Mouse (Mus musculus) MEL (cell line): Measurements from ENCODE around the gene Mmp2.

Source experiments
- BHLHE40 ChIP-seq: IDR thresholded peaks from 2 replicates; pipeline ENCODE4 v1.6.1; 2012; ENCODE audit warnings: low read depth, mild to moderate bottlenecking, inconsistent platforms, low read length, improper control_type of control experiment, borderline replicate concordance
- CTCF ChIP-seq, 3 experiments: IDR thresholded peaks in 2 of 3; conservative IDR thresholded peaks in 1 of 3; 2 replicates each; pipeline ENCODE4 v1.5.1; 2011 to 2012; ENCODE audit warnings: low read length in 3 of 3, low read depth in 2 of 3, mild to moderate bottlenecking in 2 of 3, improper control_type of control experiment in 1 of 3, inconsistent platforms in 1 of 3, mixed read lengths in 1 of 3, moderate library complexity in 1 of 3; ENCODE audit not compliant: control insufficient read depth in 1 of 3, insufficient read depth in 1 of 3, poor library complexity in 1 of 3, severe bottlenecking in 1 of 3
- HCFC1 ChIP-seq: IDR thresholded peaks from 2 replicates; pipeline ENCODE4 v1.6.1; 2012; ENCODE audit warnings: low read depth, mild to moderate bottlenecking, inconsistent platforms, low read length, improper control_type of control experiment, moderate library complexity
- MAZ ChIP-seq: IDR thresholded peaks from 2 replicates; pipeline ENCODE4 v1.6.1; 2012; ENCODE audit warnings: low read depth, mild to moderate bottlenecking, inconsistent platforms, low read length, improper control_type of control experiment
- MEF2A ChIP-seq: IDR thresholded peaks from 2 replicates; pipeline ENCODE4 v1.6.1; 2014; ENCODE audit warnings: low read depth, mild to moderate bottlenecking, inconsistent platforms, low read length, improper control_type of control experiment; ENCODE audit not compliant: poor library complexity, insufficient replicate concordance, severe bottlenecking; ENCODE audit errors: extremely low read depth
- POLR2A ChIP-seq, 2 experiments: IDR thresholded peaks; 2 replicates each; pipeline ENCODE4 v1.6.1; 2011 to 2012; ENCODE audit warnings: low read length in 2 of 2, mild to moderate bottlenecking in 2 of 2, control low read depth in 1 of 2, improper control_type of control experiment in 1 of 2, low read depth in 1 of 2, moderate library complexity in 1 of 2; ENCODE audit not compliant: control insufficient read depth in 1 of 2, insufficient read depth in 1 of 2, poor library complexity in 1 of 2
- POLR2AphosphoS2 ChIP-seq: IDR thresholded peaks from 2 replicates; pipeline ENCODE4 v1.6.1; 2011; ENCODE audit warnings: low read length, improper control_type of control experiment
- RAD21 ChIP-seq: IDR thresholded peaks from 2 replicates; pipeline ENCODE4 v1.6.1; 2011; ENCODE audit warnings: mild to moderate bottlenecking, low read depth, low read length, improper control_type of control experiment
- TBP ChIP-seq: IDR thresholded peaks from 2 replicates; pipeline ENCODE4 v1.8.0; 2011; ENCODE audit warnings: low read depth, low read length, improper control_type of control experiment
- UBTF ChIP-seq: IDR thresholded peaks from 2 replicates; pipeline ENCODE4 v1.6.1; 2012; ENCODE audit warnings: low read depth, mild to moderate bottlenecking, inconsistent platforms, low read length, improper control_type of control experiment, moderate library complexity, borderline replicate concordance; ENCODE audit not compliant: insufficient read depth
- USF1 ChIP-seq: IDR thresholded peaks from 2 replicates; pipeline ENCODE4 v1.6.1; 2014; ENCODE audit warnings: low read depth, mild to moderate bottlenecking, inconsistent platforms, low read length, improper control_type of control experiment, moderate library complexity

GRCm38 (mm10) chr8:92854673-92855072 is 27.6 kb downstream of the Mmp2 start:
- TF ChIP-seq TBP (0 out of 2 replicates have a peak, but pooled peaks have one; percentile 14), POLR2A (IDR thresholded peaks at IDR 0.05; ENCODE audit: control insufficient read depth in 1 of 2, insufficient read depth in 1 of 2, low read depth in 1 of 2, low read length in 2 of 2, poor library complexity in 1 of 2) (no peak), HCFC1 (no peak), UBTF (no peak), POLR2AphosphoS2 (no peak), BHLHE40 (no peak), MAZ (no peak), RAD21 (no peak), CTCF (IDR thresholded peaks at IDR 0.05 in 2 of 3, conservative IDR thresholded peaks at IDR 0.05 in 1 of 3; ENCODE audit: control insufficient read depth in 1 of 3, insufficient read depth in 1 of 3, low read depth in 2 of 3, low read length in 3 of 3, poor library complexity in 1 of 3, severe bottlenecking in 1 of 3) (no peak), USF1 (no peak), MEF2A (no peak)
